Mouse (Mus musculus) hindbrain, embryonic 15.5 days (tissue): ENCODE measurements around the gene Tspan2. TPM values are rescaled to one million over a fixed set of nuclear protein-coding genes. Genes with fewer than 3 reads are reported as not detected.
A peak's percentile ranks its signal among the peaks of the same experiment; 100 is the strongest.

Experiments
- ATAC-seq: fragments of 200-750 bp; cut with Nextera tagmentation; 2 replicates; pipeline ENCODE4 v1.8.0; 2017; ENCODE audit warnings: low read depth, moderate number of reproducible peaks, moderate TSS enrichment; ENCODE audit not compliant: low FRiP score
- H3K27ac ChIP-seq: fragments of 300-500 bp; sonication (generic); replicated peaks from 2 replicates; pipeline ENCODE4 v1.5.1; 2015; ENCODE audit warnings: mild to moderate bottlenecking, inconsistent platforms
- H3K27me3 ChIP-seq: fragments of 300-500 bp; sonication (generic); 2 replicates; pipeline ENCODE4 v1.6.1; 2015; ENCODE audit warnings: control low read depth, inconsistent platforms
- H3K36me3 ChIP-seq: fragments of 300-500 bp; sonication (generic); 2 replicates; pipeline ENCODE4 v1.6.1; 2015; ENCODE audit warnings: control low read depth, inconsistent platforms
- H3K4me1 ChIP-seq: fragments of 300-500 bp; sonication (generic); replicated peaks from 2 replicates; pipeline ENCODE4 v1.6.1; 2015; ENCODE audit warnings: control low read depth, inconsistent platforms
- H3K4me2 ChIP-seq: fragments of 300-500 bp; sonication (generic); 2 replicates; pipeline ENCODE4 v1.6.1; 2015; ENCODE audit warnings: moderate library complexity, mild to moderate bottlenecking, inconsistent platforms
- H3K4me3 ChIP-seq: fragments of 300-500 bp; sonication (generic); 2 replicates; pipeline ENCODE4 v1.5.1; 2015; ENCODE audit warnings: mild to moderate bottlenecking, inconsistent platforms
- H3K9ac ChIP-seq: fragments of 300-500 bp; sonication (generic); 2 replicates; pipeline ENCODE4 v1.6.1; 2015; ENCODE audit warnings: inconsistent platforms
- H3K9me3 ChIP-seq: fragments of 300-500 bp; sonication (generic); 2 replicates; pipeline ENCODE4 v1.6.1; 2016; ENCODE audit warnings: control low read depth, inconsistent platforms
- WGBS: fragments of 180-500 bp; shearing (Covaris S2); methylation state at CpG from one replicate; pipeline ENCODE4 v1.1.7; 2015; 5-methylcytosine and 5-hydroxymethylcytosine counted together
- polyA plus RNA-seq: library from polyadenylated mRNA; unstranded; fragments of >200 nt; fragmentation: Nextera tagmentation; extraction: Ambion mirVana; gene quantifications from 2 replicates; pipeline ENCODE4 v1.2.1, GENCODE M21; 2015

Tspan2 gene
- polyA plus RNA-seq, 1 experiment from 2014 or later: 12.8 TPM

GRCm38 (mm10) chr3:102736436-102736835 is 2.1 kb downstream of the Tspan2 start:
- WGBS: 77% methylated on average over 6 of the region's 6 CpGs
- Histone ChIP-seq H3K27me3 (no peaks in the 10 kb centered on the region), H3K4me3 (no peak overlapping the region), H3K27ac (no peak overlapping the region), H3K4me2 (peak overlapping the region; percentile 80), H3K36me3 (no peaks in the 10 kb centered on the region), H3K4me1 (peaks cover 35% of the 10 kb centered on the region), H3K9me3 (no peaks in the 10 kb centered on the region), H3K9ac (no peak overlapping the region)
- no peak for ATAC-seq

DNA sequence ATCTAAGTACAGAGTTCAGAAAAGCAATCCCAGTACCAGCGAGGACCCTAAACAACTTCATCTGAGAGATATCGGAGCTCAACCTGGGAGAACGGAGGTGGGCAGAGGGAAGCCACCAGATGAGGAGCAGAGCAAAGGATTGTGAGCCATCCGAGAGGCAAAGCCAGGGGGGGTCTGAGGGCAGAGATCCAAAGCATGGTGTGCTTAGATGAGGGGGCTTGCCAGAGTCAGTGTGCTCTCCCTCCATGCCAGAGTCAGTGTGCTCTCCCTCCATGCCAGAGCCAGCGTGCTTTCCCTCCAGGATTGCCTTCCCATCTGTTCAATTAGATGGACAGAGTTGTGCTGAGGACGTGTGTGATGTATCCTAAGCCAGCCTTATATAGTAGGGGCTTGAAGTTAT is 2.8 kb downstream of the Tspan2 start:
- Histone ChIP-seq H3K4me1 (peaks cover 35% of the 10 kb centered on the region), H3K27ac (no peak overlapping the region), H3K4me2 (no peak overlapping the region; the same call in 1 of the 2 replicates), H3K27me3 (no peaks in the 10 kb centered on the region), H3K36me3 (no peaks in the 10 kb centered on the region), H3K9ac (no peak overlapping the region), H3K4me3 (no peak overlapping the region), H3K9me3 (no peaks in the 10 kb centered on the region)
- no peak for ATAC-seq
- WGBS: 71% methylated on average over 6 of the region's 6 CpGs

GRCm38 (mm10) chr3:102738161-102738901 is 4.0 kb downstream of the Tspan2 start:
- Histone ChIP-seq H3K36me3 (no peaks in the 10 kb centered on the region), H3K27ac (no peak overlapping the region), H3K4me3 (no peak overlapping the region), H3K9me3 (no peaks in the 10 kb centered on the region), H3K27me3 (no peaks in the 10 kb centered on the region), H3K4me2 (no peak overlapping the region), H3K9ac (no peak overlapping the region), H3K4me1 (peaks cover 39% of the 10 kb centered on the region)
- WGBS: 79% methylated on average over 10 of the region's 10 CpGs
- ATAC-seq: no peak

GRCm38 (mm10) chr3:102738926-102739325 is 4.6 kb downstream of the Tspan2 start:
- Histone ChIP-seq H3K4me1 (peaks cover 43% of the 10 kb centered on the region), H3K4me2 (no peak overlapping the region), H3K9me3 (no peaks in the 10 kb centered on the region), H3K9ac (no peak overlapping the region), H3K27ac (no peak overlapping the region), H3K27me3 (no peaks in the 10 kb centered on the region), H3K36me3 (no peaks in the 10 kb centered on the region), H3K4me3 (no peak overlapping the region)
- no peak for ATAC-seq
- 64% methylated on average over 6 of the region's 6 CpGs for WGBS

DNA sequence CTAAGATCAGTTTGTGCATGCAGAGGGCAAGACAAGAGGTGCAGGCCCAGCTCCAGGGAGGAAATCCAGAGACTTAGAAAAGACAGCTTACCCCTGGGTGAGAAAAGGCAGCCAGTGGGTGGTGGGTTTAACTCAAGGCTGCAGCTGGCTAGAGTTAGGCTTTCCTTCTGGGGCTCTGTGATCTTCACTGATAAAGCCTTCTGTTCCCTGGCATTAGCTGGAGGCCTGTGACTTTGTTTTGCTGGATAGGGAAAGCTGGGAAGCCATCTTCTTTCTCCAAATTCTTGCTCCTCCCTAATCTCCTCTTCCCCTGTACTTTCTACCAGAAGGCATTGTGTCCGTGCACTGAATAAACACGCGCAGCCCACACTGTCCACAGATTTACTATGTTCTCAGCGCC is 8.4 kb downstream of the Tspan2 start:
- ATAC-seq: no peak
- no peak overlapping the region for H3K4me3 ChIP-seq
- 66% methylated on average over 4 of the region's 4 CpGs for WGBS
- no peaks in the 10 kb centered on the region for H3K9me3 ChIP-seq
- H3K36me3 ChIP-seq: no peaks in the 10 kb centered on the region
- H3K4me1 ChIP-seq: peaks cover 27% of the 10 kb centered on the region
- H3K4me2 ChIP-seq: no peak overlapping the region
- H3K27me3 ChIP-seq: no peaks in the 10 kb centered on the region
- no peak overlapping the region for H3K9ac ChIP-seq
- H3K27ac ChIP-seq: no peak overlapping the region

- peak overlapping the region; percentile 31; the same call in 1 of the 2 replicates for H3K27ac ChIP-seq
- no peaks in the 10 kb centered on the region for H3K36me3 ChIP-seq
- H3K4me3 ChIP-seq: no peak overlapping the region
- H3K4me2 ChIP-seq: no peak overlapping the region
- H3K27me3 ChIP-seq: no peaks in the 10 kb centered on the region
- H3K4me1 ChIP-seq: peaks cover 23% of the 10 kb centered on the region
- WGBS: 55% methylated on average over 4 of the region's 4 CpGs
- no peak for ATAC-seq
- no peak overlapping the region for H3K9ac ChIP-seq
- H3K9me3 ChIP-seq: no peaks in the 10 kb centered on the region
These were observed 8.9 kb downstream of the Tspan2 start for GRCm38 (mm10) chr3:102743202-102743601.

GRCm38 (mm10) chr3:102743781-102744471 is 9.6 kb downstream of the Tspan2 start:
- H3K36me3 ChIP-seq: no peaks in the 10 kb centered on the region
- no peak for ATAC-seq
- H3K4me3 ChIP-seq: no peak overlapping the region
- H3K4me1 ChIP-seq: peaks cover 18% of the 10 kb centered on the region
- no peaks in the 10 kb centered on the region for H3K9me3 ChIP-seq
- no peak overlapping the region for H3K9ac ChIP-seq
- H3K4me2 ChIP-seq: no peak overlapping the region
- H3K27ac ChIP-seq: peak overlapping the region; percentile 31; the same call in 1 of the 2 replicates
- no peaks in the 10 kb centered on the region for H3K27me3 ChIP-seq
- 72% methylated on average over 9 of the region's 9 CpGs for WGBS

DNA sequence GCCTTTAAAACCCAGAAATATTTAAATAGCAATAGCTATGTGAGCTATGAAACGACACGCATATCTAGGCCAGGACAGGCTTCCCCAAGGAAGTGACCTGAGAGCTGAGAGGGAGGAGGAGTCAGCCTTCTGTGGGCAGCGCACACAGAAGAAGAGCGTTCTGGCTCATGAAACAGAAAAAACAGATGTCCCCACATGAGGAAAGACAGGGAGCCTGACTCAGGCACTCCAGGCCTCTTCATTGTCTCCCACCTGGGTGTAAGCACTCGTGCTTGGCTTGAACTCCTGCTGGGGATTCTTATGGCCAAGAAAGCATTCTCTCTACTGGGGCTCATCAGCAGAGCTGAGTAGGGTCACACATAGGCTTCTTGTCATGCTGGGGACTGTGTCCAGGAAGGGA is 10.3 kb downstream of the Tspan2 start:
- 49% methylated on average over 5 of the region's 5 CpGs for WGBS
- no peak overlapping the region for H3K4me2 ChIP-seq
- H3K4me3 ChIP-seq: no peak overlapping the region
- no peaks in the 10 kb centered on the region for H3K27me3 ChIP-seq
- H3K4me1 ChIP-seq: peaks cover 18% of the 10 kb centered on the region
- ATAC-seq: no peak
- no peak overlapping the region for H3K9ac ChIP-seq
- no peak overlapping the region for H3K27ac ChIP-seq
- H3K36me3 ChIP-seq: no peaks in the 10 kb centered on the region
- no peaks in the 10 kb centered on the region for H3K9me3 ChIP-seq

GRCm38 (mm10) chr3:102746174-102746573 is 11.8 kb downstream of the Tspan2 start:
- H3K4me3 ChIP-seq: no peak overlapping the region
- peaks cover 18% of the 10 kb centered on the region for H3K4me1 ChIP-seq
- WGBS: 92% methylated on average over 4 of the region's 4 CpGs
- H3K9ac ChIP-seq: no peak overlapping the region
- H3K27me3 ChIP-seq: no peaks in the 10 kb centered on the region
- H3K36me3 ChIP-seq: no peaks in the 10 kb centered on the region; the same call in 1 of the 2 replicates
- H3K4me2 ChIP-seq: no peak overlapping the region
- no peak for ATAC-seq
- H3K9me3 ChIP-seq: no peaks in the 10 kb centered on the region
- H3K27ac ChIP-seq: no peak overlapping the region

GRCm38 (mm10) chr3:102748038-102748437 is 13.7 kb downstream of the Tspan2 start:
- ATAC-seq: no peak
- peaks cover 17% of the 10 kb centered on the region for H3K4me1 ChIP-seq
- 63% methylated on average over 3 of the region's 3 CpGs for WGBS
- no peak overlapping the region for H3K27ac ChIP-seq
- H3K9me3 ChIP-seq: no peaks in the 10 kb centered on the region
- H3K4me2 ChIP-seq: no peak overlapping the region
- H3K4me3 ChIP-seq: no peak overlapping the region
- H3K27me3 ChIP-seq: no peaks in the 10 kb centered on the region
- no peak overlapping the region for H3K9ac ChIP-seq
- no peaks in the 10 kb centered on the region; the same call in 1 of the 2 replicates for H3K36me3 ChIP-seq

- ATAC-seq: no peak
- Histone ChIP-seq H3K27ac (no peak overlapping the region), H3K4me1 (peaks cover 10% of the 10 kb centered on the region), H3K9ac (no peak overlapping the region), H3K27me3 (no peaks in the 10 kb centered on the region), H3K4me2 (no peak overlapping the region), H3K9me3 (no peaks in the 10 kb centered on the region), H3K36me3 (no peaks in the 10 kb centered on the region; the same call in 1 of the 2 replicates), H3K4me3 (no peak overlapping the region)
- WGBS: 90% methylated on average over 5 of the region's 5 CpGs
These were observed 14.4 kb downstream of the Tspan2 start for GRCm38 (mm10) chr3:102748686-102749085.

DNA sequence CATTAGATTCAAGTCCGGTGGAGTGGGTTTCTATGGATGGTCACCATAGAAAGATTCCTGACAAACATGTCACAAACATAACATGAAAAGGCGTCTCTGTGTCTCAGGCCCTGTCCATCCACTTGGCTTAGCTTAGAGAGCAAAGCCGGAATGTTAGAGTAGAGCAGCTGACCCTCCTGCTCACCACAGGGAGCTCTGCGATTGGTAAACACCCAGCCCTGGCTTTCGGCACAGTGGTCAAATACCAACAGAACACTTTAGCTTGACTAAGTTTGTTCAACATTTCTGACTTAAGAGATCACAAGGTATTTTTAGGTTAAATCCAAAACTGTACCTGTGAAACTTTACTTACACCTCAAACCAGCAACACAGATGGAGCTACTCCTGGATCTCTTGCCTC is 16.8 kb downstream of the Tspan2 start:
- Histone ChIP-seq H3K4me3 (no peak overlapping the region), H3K36me3 (no peaks in the 10 kb centered on the region; the same call in 1 of the 2 replicates), H3K9me3 (no peaks in the 10 kb centered on the region), H3K9ac (no peak overlapping the region), H3K4me1 (no peaks in the 10 kb centered on the region), H3K27me3 (no peaks in the 10 kb centered on the region), H3K27ac (no peak overlapping the region), H3K4me2 (no peak overlapping the region)
- no peak for ATAC-seq
- WGBS: 84% methylated on average over 5 of the region's 5 CpGs
